Mouse (Mus musculus) cerebral cortex, adult 2 months (tissue): ENCODE results near the gene Tmem81.

Source experiments
- WGBS: fragments of 180-500 bp; shearing (Covaris S2); methylation state at CpG from one replicate; pipeline ENCODE4 v1.1.7; 2018; 5-methylcytosine and 5-hydroxymethylcytosine counted together

Tmem81 gene

DNA sequence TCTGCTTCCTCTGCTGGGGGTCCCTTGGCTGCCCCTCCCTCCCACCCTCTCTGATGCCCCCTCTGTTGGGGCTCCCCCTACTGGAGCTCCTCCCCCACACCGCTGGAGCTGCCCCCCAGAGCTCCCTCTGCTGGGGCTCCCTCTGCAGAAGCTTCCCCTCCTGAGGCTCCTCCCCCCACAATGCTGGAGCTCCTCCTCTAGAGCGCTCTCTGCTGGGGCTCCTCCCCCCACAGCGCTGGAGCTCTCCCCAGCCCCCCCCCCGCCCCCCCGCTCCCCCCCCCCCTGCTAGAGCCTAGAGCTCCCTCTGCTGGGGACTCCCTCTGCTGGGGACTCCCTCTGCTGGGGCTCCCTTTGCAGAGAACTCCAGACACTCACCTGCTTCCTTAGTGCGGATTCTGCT lies 14.7 kb downstream of the Tmem81 start:
- 11% methylated on average over 4 of the region's 6 CpGs for WGBS

DNA sequence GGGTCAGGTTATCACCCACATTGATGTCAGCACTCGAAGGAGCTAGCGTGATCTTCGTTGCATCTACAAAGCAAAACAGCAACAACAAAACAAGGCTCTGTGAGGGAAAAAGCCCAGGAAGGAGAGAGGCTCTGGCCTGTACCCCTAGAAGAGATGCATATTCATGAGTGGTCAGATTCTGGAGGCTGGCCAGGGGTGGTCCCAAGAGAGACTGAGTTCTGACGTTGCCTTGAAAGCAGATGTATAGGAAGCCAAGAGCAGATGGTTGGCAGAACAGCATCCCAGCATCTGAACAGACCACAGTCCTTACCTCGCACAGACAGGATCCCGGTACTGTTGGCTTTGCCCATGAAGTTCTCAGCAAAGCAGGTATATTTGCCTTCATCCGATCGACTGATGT lies 17.0 kb downstream of the Tmem81 start:
- 69% methylated on average over 8 of the region's 8 CpGs for WGBS

DNA sequence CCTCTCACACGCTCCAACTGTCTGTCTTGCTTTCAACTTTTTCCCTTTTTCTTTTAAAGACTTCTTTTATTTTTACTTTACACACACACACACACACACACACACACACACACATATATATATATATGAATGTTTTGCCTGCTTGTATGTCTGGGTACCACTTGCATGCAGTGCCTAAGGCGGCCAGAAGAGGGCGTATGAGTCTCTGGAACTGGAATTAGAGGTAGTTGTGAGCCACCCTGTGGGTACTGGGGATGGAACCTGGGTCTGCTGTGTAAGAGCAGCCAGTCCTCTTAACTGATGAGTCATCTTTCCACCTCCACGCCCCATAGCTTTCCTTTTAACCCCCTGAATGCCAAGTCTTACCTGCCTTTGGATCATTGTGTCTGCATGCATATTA lies 17.9 kb downstream of the Tmem81 start:
- WGBS, result 37% methylated on average over 4 of the region's 4 CpGs

DNA sequence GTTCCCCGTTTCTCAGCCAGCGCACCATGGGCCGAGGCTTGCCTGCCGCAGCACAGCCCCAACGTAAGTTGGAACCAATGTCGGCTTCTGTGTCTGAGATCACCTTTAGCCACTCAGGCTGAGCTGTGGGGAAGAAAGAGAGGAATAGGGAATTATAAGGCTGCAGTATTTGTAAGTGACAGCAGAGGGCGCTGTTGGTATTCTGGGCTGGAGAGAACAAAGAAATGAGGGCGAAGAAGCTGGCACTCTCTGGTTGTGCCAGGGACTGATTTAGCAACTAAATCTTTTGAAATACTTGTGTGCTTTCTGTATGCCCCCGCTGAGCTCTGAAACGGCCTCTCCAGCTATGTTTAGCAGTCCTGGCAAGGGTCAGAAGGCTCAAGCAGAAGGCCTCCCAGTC lies 19.8 kb downstream of the Tmem81 start:
- WGBS, result 4% methylated on average over 10 of the region's 10 CpGs

DNA sequence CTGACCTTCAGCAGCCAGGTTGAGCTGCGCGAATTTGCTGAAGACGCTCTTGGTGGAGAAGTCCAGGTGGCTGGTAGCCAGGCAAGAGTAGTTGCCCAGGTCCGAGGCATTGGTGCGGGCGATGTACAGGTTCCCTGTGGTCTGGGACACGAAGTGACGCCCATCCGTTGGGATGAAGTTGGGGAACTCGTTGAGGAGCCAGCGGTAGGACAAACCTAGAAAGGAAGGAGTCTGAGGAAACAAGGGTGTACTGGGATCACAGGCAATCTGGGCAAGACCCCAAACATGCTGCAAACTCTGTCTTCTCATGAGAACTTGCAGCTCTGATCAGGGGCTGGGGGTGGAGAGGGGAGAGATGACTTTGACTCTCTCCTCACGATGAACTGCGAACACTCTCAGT lies 22.0 kb downstream of the Tmem81 start:
- WGBS, result 88% methylated on average over 13 of the region's 13 CpGs

DNA sequence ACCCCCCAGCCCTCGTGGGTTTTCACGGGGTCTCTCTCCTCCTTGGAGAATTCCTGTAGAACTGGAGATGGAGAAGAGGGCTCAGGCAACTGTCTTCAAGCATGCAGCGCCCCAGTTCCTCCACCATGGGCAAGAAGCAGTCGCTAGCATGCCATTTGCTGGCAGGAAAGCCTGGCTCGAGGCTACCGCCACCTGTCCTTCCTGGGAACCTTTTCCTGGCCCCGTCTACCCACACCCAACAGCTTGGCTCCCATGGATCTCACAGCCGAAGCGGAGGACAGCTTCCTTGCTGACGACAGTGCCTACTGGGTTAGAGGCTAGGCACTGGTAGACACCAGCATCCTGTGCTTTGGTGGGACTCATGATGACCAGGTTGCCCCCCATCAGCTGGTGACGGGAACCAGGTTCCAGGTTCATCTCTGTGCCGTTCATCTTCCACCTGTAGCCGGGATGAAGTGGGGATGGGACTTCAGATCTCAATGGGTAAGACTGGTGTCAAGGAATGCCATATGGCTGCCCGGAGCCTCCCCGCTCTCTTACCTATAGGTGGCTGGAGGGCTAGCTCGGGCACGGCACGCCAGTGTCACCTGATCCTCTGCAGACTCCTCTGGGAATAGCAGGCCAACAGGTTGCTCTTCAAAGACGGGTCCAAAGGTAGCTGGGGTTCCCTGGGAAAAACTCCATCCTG lies 22.8 kb downstream of the Tmem81 start:
- WGBS, result 79% methylated on average over 19 of the region's 19 CpGs

DNA sequence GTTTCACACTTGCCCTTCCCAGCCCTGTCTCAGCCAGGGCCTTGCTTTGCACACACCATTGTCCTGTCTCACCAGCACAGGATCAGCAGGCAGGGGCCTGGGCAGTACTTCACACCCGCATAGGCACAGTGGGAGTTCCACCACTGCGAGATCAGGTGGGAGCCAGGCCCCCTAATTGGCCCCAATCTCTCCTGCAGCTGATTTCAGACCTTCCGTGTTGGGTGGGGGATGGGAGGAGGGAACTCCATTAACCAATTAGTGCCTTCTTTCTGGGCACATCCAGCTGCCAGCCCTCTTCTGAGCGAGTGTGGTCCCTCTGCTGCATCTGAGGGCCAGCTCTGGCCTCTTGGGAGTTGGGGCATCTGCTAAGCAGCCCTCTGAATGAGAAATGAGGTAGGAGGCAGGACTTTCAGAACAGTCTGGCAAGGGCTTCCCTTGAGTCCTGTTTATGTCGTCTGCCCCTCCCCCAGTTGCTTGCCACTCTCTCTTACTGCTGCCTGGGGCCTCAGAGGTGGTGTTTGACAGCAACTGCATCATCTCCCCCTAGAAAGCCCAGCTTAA lies 24.7 kb downstream of the Tmem81 start:
- 45% methylated on average over 5 of the region's 5 CpGs for WGBS

DNA sequence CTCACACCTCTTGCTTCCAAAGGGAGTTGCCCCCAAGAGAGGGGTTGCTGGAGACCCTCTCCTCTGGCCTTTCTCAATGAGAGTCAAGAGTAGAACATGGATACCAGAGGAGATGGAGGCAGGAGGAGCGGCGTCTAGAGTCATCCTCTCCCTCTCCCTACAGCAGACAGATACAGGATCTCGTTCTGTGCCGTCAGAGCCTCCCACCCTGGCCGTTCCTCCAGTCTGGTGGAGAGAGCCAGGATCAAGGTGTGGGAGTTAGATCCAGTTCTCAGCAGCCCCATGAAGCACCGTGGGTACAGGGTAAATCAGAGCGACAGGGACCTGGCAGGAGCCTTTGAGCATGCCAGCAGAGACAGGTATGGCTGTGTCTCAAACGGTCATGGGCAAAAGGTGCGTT lies 26.5 kb downstream of the Tmem81 start:
- 52% methylated on average over 9 of the region's 9 CpGs for WGBS

DNA sequence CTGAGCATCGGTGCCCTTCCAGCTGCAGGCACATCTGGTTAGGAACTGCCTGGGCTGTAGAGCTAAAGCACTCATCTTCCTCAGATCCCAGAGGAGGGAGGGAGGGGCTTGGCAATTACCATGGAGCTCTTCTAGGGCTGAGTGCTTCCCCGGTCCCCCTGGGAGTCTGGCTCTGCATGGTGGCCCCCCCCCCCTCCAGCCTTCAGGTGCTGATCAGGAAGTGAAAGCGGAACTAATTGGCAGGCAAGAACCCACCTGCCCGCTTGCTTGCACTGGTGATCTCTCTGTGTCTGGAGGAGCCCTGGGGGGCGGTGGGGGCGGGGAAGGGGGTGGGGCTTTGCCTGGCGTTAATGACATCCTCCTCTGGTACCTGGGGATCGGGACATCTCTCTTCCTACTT lies 27.8 kb downstream of the Tmem81 start:
- WGBS, result 33% methylated on average over 8 of the region's 8 CpGs

DNA sequence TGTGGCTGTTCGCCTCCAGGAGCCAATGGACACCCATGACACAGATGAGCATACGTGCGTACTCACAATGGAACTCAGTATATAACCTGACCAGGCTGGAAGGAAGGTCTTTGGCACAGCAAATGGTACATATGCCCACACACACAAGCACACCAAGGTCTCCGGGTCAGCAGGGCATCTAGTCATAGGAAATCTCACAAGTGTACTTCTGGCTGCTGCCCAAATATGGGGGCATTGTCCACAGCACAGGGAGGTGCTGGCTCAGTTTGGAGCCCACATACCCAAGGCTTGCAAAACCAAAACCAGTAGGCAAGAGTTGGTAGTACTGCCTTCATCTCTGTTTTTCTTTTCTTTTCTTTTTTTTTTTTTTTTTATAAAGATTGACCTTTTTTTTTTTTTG lies 29.5 kb downstream of the Tmem81 start:
- 78% methylated on average over 4 of the region's 4 CpGs for WGBS

DNA sequence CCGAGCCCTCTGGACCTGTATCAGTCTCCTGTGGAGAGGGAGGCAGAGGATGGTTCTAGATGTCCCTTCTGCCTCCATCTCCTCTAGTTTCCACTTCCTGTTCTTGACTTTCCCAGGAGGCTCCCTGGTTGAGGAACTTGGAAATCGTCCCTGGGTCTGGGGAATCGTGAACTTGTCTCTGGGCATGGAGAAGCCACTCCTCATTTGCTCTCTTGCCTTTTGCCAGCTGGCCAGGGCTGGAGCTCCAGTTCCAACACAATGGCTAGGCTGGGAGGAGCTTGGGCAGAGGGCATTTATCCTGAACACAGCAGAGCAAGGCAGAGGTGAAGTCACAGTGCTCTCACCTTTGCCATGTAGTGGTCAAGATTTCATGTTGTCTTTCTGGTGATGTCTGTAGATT lies 30.4 kb downstream of the Tmem81 start:
- WGBS, result 66% methylated on average over 3 of the region's 3 CpGs

DNA sequence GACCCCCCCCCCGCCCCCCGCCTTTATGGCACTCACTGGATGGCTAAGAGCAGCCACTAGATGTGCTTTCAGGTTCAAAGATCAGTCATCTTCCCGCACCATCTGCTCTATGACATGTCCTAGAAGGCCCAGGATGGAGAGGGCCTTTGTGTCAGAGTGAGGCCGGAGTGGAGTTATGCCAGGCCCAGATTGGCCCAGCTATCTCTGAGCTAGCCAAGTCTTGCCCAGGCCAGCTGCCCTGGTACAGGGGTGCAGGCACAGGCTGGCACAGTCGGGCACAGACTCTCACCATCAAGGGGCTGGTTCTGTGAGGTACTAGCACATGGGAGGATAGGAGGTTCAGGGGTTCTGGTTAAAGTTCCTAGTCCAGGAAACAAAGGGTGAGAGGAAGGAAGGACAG lies 31.7 kb downstream of the Tmem81 start:
- 68% methylated on average over 5 of the region's 5 CpGs for WGBS

DNA sequence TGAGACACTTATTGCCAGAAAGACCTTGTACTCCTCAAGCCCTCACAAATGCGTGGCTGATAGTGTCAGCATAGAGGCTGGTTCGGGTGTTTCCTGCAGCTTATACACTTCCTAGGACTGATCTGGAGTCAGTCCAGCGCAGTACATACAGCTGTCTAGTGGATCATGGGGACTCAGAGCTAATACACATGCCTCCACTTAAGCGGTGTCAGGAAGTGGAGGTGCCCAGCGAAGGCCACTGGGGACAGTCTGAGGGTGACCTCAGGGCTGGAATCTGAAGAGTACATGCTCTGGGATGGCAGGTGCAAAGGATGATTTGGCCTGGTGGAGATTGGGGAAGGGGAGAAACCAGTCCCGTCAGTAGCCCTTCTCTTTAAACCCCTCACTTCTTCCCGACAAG lies 34.7 kb downstream of the Tmem81 start:
- 59% methylated on average over 7 of the region's 7 CpGs for WGBS

DNA sequence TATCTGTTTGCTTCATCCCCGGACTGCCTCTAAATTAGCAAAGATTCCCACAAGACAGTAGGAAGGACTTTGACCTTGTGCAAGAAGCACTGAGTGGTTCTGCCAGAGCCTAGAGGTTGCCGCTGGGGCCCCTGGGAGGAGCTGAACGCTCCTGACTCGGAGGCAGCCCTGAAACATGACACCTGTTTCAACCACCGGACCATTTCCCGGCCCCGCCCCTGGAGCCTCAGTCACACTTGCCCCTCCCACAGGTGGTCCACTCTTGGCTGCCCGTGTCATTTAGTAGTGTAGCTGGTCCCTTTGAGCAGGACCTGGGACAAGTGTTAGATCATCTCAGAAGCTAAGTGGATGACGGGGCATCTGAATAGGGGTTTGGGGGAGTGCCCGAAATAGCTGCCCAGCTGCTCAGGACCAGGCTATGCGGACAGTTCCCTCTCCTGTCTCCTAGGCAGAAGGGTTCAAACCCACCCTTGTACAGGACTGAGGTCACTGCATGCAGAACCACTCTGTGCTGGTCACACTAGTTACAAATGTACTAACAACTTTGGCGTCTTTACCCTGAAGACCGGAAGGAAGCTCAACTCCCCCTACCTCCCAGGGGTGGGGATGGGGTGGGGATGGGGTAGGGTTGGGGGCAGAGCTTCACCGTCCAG lies 35.3 kb downstream of the Tmem81 start:
- WGBS, result 15% methylated on average over 14 of the region's 14 CpGs

DNA sequence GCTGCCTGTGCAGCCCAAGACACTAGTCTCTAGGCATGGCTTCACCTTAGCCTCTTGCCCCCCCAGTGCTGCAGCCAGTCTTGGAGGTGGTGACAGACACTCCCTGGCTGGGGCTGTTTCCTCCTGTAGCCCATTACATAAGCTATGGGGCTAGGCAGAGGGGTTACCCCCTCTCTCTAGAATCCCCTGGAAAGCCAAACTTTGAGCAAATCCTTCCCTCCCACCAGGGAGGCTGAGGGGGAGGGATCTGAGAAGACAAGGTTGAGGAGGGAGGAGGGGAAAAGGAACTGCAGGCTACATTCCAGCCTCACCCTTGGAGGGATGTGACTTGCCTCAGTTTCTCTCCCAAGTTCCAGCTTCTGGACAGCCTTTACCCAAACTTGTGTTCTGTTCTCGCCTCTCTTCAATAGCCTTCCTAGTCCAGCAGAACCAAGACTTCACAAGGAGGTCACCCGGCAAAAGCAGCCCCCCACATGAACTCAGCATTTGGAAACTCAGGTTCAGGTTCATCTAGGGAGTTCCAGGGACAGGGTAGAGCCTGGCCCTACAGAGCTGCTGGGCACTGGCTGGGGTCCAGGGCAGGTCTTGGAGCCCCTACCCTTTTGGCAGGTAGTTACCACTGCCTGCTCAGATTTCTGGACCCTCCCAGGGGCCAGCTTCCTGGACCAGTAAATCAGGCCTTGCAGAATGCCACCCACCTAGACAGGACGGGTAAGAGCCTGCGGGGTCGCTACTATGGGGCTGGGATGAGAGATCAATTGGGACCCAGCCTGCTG lies 36.0 kb downstream of the Tmem81 start:
- 10% methylated on average over 5 of the region's 5 CpGs for WGBS

DNA sequence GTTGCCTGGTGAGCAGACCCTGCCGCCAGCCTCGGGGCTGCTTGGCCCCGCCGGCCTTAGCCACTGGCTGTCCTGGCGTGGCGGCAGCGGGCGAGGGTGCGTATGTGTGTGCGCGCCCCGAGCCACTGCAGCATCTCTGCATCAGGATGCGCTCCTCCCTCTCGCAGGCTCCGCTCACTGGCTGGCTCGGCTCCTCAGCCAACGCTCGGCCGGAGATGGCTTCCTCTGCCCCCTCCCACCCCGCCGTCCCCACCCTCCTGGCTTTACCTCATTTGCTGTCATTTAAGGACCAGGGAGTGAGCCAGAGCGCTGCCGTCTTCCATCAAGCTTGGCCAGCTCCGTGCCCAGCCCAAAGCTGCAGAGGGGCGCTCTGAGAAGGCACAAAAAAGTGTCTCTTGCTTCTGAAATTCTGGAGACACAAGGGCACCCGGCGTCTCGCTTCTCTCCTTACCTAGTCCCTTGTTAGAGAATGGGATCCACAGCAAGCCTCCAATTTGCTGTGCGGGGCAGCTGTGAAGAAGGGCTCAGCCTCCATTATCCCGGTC lies 36.8 kb downstream of the Tmem81 start, which contains the start of gene Cntn2:
TSS of gene Cntn2 (minus strand) at position 495 of the 545 bp plus-strand sequence.
- 2% methylated on average over 30 of the region's 30 CpGs for WGBS

DNA sequence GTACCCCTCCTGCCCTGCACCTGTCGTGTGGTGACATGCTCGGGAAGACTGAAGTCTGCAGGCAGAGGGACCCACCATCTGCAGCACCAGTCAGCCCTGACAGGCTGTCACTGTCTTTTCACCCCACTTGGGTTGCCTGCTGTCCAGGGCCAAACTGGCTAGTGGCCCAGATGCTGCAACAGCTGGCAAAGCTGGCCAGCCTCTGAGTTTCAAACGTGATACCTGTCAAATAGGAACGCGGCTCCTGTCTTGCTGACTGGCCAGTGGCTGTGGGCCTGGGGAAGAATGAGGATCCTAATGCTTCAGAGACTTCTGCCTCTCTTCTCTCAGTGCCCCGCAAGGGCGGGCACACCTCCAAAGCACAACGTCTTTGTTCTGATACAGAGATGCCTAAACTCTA lies 37.8 kb downstream of the Tmem81 start:
- 62% methylated on average over 8 of the region's 8 CpGs for WGBS

DNA sequence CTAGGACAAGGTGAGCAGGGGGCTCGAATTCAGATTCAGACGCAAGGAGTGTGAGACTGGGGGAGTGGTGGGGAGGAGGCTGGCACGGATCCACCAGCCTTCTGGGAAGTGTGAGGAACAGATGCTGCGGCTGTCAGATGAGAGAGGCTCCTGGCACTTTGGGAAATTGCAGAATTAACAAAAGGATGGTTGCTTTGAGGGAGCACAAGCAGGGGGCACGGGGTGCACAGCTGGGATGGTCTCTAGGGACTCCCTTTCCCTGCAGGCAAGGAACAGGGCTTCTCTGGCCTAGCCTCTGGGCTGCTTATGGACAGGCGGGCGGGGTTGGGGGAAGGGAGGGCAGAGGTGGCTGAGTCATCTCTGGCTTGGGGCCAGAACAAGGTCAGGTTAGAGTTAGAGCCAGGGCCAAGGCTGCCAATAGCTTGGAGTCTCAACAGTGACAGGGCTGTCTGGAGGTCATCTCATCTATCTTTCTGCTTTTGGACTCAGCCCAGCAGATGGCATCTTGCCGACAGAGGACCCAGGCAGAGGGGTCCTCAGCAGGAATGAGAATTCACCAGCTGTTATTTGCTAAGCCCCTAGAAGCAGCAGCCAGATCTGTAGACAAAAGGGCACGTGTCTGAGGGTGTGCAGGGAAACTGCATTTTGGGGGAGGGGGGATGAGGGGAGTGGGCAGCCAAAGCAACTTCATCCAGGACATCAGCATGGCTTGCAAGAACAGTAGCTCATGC lies 52.0 kb downstream of the Tmem81 start:
- WGBS, result 16% methylated on average over 9 of the region's 9 CpGs
